Mouse (Mus musculus) heart, postnatal 0 days (tissue): ENCODE measurements at regions not wholly inside any gene's neighbourhood (a gene's known extent, or its start where the extent isn't known, plus 50 kb on each side); places are given as distances from the start of the nearest gene placed in this dataset.

Source experiments
- CTCF ChIP-seq: IDR thresholded peaks from 2 replicates; pipeline ENCODE4 v1.5.1; 2016; ENCODE audit warnings: antibody characterized with exemption, control low read depth, low read depth
- EP300 ChIP-seq: IDR thresholded peaks from 2 replicates; pipeline ENCODE4 v1.6.1; 2016; ENCODE audit warnings: antibody characterized with exemption, low read depth

GRCm38 (mm10) chr12:71373633-71374032 lies 63.9 kb downstream of the Dact1 start:
- TF ChIP-seq CTCF = no peak
- TF ChIP-seq EP300 = no peak
